Mouse (Mus musculus): ENCODE data around the gene Eif3i. TPM values are rescaled to one million over a fixed set of nuclear protein-coding genes. Genes with fewer than 3 reads are reported as not detected.

Gene Eif3i
- 331 and 350 TPM in 2 replicates for polyA plus RNA-seq (2012; rRNA removed)

DNA sequence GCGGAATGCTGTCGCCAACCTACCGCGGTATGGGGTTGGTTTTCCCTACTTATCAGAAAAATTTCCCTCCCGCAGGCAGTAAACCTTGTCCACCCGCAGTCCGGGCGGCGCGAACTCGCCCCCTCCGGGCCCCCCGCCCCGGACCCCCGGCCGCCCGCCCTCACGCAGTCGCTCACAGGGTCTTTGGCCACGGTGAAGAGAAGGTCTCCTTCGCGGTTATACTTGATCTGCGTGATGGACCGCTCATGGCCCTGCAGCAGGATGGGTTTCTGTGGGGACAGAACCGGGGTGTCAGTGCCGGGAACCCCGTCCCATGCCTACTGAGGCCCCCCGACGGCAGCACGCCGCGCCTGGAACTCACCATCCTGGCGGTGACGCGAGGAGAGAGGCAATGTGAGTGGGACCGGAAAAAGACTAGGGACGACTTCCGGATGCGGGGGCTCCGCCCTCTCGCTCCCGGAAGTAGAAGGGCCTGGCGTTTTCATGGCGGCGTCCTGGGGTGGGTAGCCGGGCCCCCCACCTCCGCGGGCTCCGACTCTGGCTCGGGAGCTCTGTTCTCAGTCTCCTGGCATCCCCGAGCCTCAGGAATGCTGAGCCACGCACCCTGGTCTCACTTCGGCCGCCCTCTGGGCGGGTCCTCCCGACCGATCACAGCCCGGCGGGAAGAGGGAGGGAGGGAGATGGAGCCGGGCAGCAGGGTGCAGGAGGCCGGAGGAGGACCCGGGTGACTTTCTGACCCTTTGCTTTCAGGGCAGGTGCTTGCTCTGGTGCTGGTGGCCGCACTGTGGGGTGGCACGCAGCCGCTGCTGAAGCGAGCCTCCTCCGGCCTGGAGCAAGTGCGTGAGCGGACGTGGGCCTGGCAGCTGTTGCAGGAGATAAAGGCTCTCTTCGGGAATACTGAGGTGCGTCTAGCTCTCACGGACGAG lies at the start of gene Eif3i, which contains the start of gene Tmem234:
Eif3i (minus strand) TSS at position 416 of the 926 bp plus-strand sequence.
Tmem234 (plus strand) TSS at position 436 of the 926 bp plus-strand sequence.
- no peak within 1 kb of the TSS for H3K27ac ChIP-seq (ENCODE audit: control insufficient read depth, insufficient read depth, low read length)
- peak; percentile 80 for TF ChIP-seq POLR2A (IDR thresholded peaks at IDR 0.05; ENCODE audit: control insufficient read depth, extremely low read depth, insufficient read depth, low read length, poor library complexity)
- TF ChIP-seq CTCF (IDR thresholded peaks at IDR 0.05; ENCODE audit: borderline replicate concordance, control insufficient read depth, extremely low read depth, insufficient read depth, low read length, poor library complexity): 0 out of 2 replicates have a peak, but pooled peaks have one; percentile 12
- DNase-seq: peak; percentile 86
- H3K36me3 ChIP-seq (ENCODE audit: control insufficient read depth, insufficient read depth, low read length): peaks cover 12% of the 10 kb centered on the region
- peak within 1 kb of the TSS; percentile 82 for H3K4me3 ChIP-seq (ENCODE audit: control insufficient read depth, insufficient read depth, low read length)
- under 1% methylated on average over 74 of the region's 74 CpGs for WGBS
- peaks cover 12% of the 10 kb centered on the region for H3K4me1 ChIP-seq (replicated peaks; ENCODE audit: control insufficient read depth, insufficient read depth, low read length)
- H3K27me3 ChIP-seq (ENCODE audit: control insufficient read depth, insufficient read depth, low read length): no peaks in the 10 kb centered on the region

DNA sequence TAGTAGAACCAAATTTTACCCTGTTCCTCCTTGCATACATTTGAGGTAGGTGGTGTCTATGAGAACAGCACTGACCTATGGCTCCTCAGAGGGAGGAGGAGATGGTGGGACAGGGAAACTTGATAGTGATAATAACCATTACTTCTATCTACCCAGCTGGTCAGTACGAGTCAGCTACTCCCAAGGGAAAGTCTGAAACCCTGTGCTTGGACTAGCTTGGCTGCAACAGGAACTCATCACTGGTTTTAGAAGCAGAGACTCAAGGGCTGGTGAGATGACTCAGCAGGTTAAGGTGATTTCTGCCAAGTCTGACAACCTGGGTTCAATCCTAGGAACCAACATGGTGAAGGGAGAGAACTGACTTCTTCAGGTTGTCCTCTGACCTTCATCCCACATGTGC lies 48.2 kb upstream of the Eif3i start:
- 94% methylated on average over 1 of the region's 1 CpGs for WGBS
- H3K4me1 ChIP-seq (replicated peaks; ENCODE audit: control insufficient read depth, insufficient read depth, low read length): peaks cover 21% of the 10 kb centered on the region
- H3K36me3 ChIP-seq (ENCODE audit: control insufficient read depth, insufficient read depth, low read length): peaks cover 42% of the 10 kb centered on the region

DNA sequence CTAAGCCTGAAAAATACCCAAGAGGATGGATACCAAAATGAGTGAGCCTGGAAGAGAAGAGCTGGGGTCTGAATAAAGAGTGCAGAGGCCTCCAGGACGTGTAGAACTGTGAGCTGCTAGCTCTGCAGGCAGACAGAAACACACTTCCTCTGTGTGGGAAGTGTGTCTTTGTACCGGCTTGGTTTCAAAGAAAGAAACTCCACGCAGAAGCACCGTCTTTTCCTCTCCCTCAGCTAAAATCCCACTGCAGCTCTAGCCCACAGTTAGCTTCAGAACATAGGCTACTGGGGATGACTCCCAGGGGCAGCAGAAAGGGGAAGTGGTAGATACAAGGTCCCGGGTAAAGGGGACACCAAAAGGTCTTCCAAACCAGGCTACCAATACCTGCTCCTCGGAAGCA lies 44.8 kb upstream of the Eif3i start:
- Histone ChIP-seq H3K4me3 (ENCODE audit: control insufficient read depth, insufficient read depth, low read length) (no peak overlapping the region), H3K27ac (ENCODE audit: control insufficient read depth, insufficient read depth, low read length) (peak overlapping the region; percentile 44), H3K36me3 (ENCODE audit: control insufficient read depth, insufficient read depth, low read length) (peaks cover 19% of the 10 kb centered on the region), H3K4me1 (replicated peaks; ENCODE audit: control insufficient read depth, insufficient read depth, low read length) (peaks cover 21% of the 10 kb centered on the region), H3K27me3 (ENCODE audit: control insufficient read depth, insufficient read depth, low read length) (no peaks in the 10 kb centered on the region)
- WGBS: 13% methylated on average over 6 of the region's 6 CpGs
- no peak for DNase-seq
- TF ChIP-seq CTCF (IDR thresholded peaks at IDR 0.05; ENCODE audit: borderline replicate concordance, control insufficient read depth, extremely low read depth, insufficient read depth, low read length, poor library complexity) (no peak), POLR2A (IDR thresholded peaks at IDR 0.05; ENCODE audit: control insufficient read depth, extremely low read depth, insufficient read depth, low read length, poor library complexity) (no peak)

More for the DNA sequence above, 48.2 kb upstream of the Eif3i start:
- no peak overlapping the region for H3K4me3 ChIP-seq (ENCODE audit: control insufficient read depth, insufficient read depth, low read length)
- no peak overlapping the region for H3K27ac ChIP-seq (ENCODE audit: control insufficient read depth, insufficient read depth, low read length)
- H3K27me3 ChIP-seq (ENCODE audit: control insufficient read depth, insufficient read depth, low read length): no peaks in the 10 kb centered on the region
- no peak for TF ChIP-seq CTCF (IDR thresholded peaks at IDR 0.05; ENCODE audit: borderline replicate concordance, control insufficient read depth, extremely low read depth, insufficient read depth, low read length, poor library complexity)
- TF ChIP-seq POLR2A (IDR thresholded peaks at IDR 0.05; ENCODE audit: control insufficient read depth, extremely low read depth, insufficient read depth, low read length, poor library complexity): no peak
- no peak for DNase-seq

DNA sequence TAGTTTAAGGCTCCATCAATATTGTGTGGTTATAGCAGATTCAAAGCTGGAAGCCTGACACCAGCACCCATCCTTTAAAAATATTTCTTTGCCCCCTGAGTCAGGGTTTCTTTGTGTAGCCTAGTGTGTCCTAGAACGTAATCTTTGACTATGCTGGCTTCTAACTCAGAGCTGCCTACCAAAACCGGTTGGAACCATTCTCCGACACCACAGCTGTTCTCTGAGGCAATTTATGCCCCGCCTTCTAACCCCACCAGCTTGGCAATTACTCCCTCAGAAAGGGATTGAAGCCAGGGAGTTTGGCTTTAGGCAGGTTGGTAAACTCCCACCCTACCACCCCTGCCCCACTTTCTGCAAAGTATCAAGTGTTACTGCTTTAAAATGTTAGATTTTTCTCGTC lies 41.3 kb upstream of the Eif3i start:
- 72% methylated on average over 5 of the region's 5 CpGs for WGBS
- no peak overlapping the region for H3K27ac ChIP-seq (ENCODE audit: control insufficient read depth, insufficient read depth, low read length)
- TF ChIP-seq POLR2A (IDR thresholded peaks at IDR 0.05; ENCODE audit: control insufficient read depth, extremely low read depth, insufficient read depth, low read length, poor library complexity) (no peak), CTCF (IDR thresholded peaks at IDR 0.05; ENCODE audit: borderline replicate concordance, control insufficient read depth, extremely low read depth, insufficient read depth, low read length, poor library complexity) (no peak)
- no peak overlapping the region for H3K4me3 ChIP-seq (ENCODE audit: control insufficient read depth, insufficient read depth, low read length)
- no peak for DNase-seq
- no peaks in the 10 kb centered on the region for H3K27me3 ChIP-seq (ENCODE audit: control insufficient read depth, insufficient read depth, low read length)
- H3K36me3 ChIP-seq (ENCODE audit: control insufficient read depth, insufficient read depth, low read length): peaks cover 21% of the 10 kb centered on the region
- peaks cover 33% of the 10 kb centered on the region for H3K4me1 ChIP-seq (replicated peaks; ENCODE audit: control insufficient read depth, insufficient read depth, low read length)

DNA sequence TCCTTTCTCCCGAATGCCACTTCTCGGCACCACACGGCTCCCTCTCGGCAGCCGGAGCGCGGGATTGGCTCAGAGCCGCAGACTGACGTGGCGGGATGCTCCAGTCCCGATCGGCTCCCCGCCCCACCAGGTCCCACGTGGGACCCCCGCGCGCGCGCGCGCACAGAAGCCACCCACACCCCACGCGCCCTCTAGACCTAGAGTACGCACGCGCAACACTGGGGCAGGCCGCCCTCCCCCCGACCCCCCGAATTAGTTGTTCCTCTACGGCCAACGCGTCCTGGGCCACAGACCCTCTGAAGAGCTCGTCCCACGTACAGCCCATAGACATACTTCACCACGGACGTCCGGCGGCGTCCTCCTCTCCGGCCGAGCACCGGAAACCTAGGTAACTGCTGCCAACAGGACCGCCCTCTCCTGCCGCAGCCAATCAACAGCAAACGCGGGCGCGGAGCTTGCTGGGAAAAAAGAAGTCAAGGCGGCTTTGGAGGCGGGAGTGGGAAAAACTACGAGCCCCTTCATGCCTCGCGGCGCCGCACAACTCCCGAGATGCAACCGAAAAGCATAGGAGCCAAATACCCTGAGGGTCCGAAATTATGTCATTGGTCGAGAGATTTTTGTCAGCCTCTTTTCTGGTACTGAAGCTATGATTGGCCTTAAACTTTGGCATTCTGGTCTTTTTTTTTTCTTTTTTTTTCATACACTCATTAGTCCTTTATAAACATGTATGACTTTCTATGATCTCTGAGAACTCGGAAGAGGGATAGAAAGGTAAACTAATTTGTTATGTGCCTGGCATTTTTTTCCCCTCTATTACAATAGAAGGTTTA lies 40.4 kb upstream of the Eif3i start, which contains the start of gene Txlna:
Txlna (minus strand) TSS at position 428 of the 830 bp plus-strand sequence.
- Histone ChIP-seq H3K4me1 (replicated peaks; ENCODE audit: control insufficient read depth, insufficient read depth, low read length) (peaks cover 29% of the 10 kb centered on the region), H3K27me3 (ENCODE audit: control insufficient read depth, insufficient read depth, low read length) (no peaks in the 10 kb centered on the region), H3K27ac (ENCODE audit: control insufficient read depth, insufficient read depth, low read length) (peak within 1 kb of the TSS; percentile 32; the same call in 1 of the 2 replicates), H3K4me3 (ENCODE audit: control insufficient read depth, insufficient read depth, low read length) (peak within 1 kb of the TSS; percentile 60), H3K36me3 (ENCODE audit: control insufficient read depth, insufficient read depth, low read length) (peaks cover 30% of the 10 kb centered on the region)
- DNase-seq: peak; percentile 96
- peak; percentile 77 for TF ChIP-seq POLR2A (IDR thresholded peaks at IDR 0.05; ENCODE audit: control insufficient read depth, extremely low read depth, insufficient read depth, low read length, poor library complexity)
- peak; percentile 32; the same call in 1 of the 2 replicates for TF ChIP-seq CTCF (IDR thresholded peaks at IDR 0.05; ENCODE audit: borderline replicate concordance, control insufficient read depth, extremely low read depth, insufficient read depth, low read length, poor library complexity)
- under 1% methylated on average over 60 of the region's 60 CpGs for WGBS

All from thymus, adult 2 months (tissue).